ENCODE assay signal across 8 mouse cellular contexts in genomic region chr13:67844853-67845194, GRCm38 (mm10). TPM values are rescaled to one million over a fixed set of nuclear protein-coding genes. Genes with fewer than 3 reads are reported as not detected.
DNase-seq lines count a peak whose midpoint lies in the region; ATAC-seq and TF ChIP-seq lines count a peak whose summit lies in the region.
"Had no signal": no experiment of that assay in that cellular context is flagged by ENCODE, and none has a peak within 500 bp of the region (broad histone marks: within the 10 kb centered on the region; RNA-seq: fewer than 3 reads in every experiment).

No protein-coding gene starts in this region.

- no peak overlapping the region for H3K9ac ChIP-seq in lung, postnatal 0 days (replicated peaks; ENCODE audit: low read depth)
- peak overlapping the region; percentile 51 for H3K9ac ChIP-seq in forebrain, embryonic 13.5 days
- peak overlapping the region; percentile 25; the same call in 1 of the 2 replicates for H3K9ac ChIP-seq in limb, embryonic 14.5 days (ENCODE audit: low read depth, low read length, severe bottlenecking)
- H3K9ac ChIP-seq in stomach, embryonic 16.5 days (ENCODE audit: low read length): peak overlapping the region; percentile 74

- no peak for ATAC-seq in lung, postnatal 0 days
- ATAC-seq in forebrain, embryonic 13.5 days: peak; percentile 62
- ATAC-seq in limb, embryonic 14.5 days (ENCODE audit: low FRiP score, low read depth): no peak
- ATAC-seq in stomach, embryonic 16.5 days (ENCODE audit: insufficient read depth, low FRiP score): no peak; the same call in 1 of the 2 replicates

- 20% methylated on average over 8 of the region's 8 CpGs for WGBS in lung, postnatal 0 days
- WGBS in forebrain, embryonic 13.5 days: 15% methylated on average over 8 of the region's 8 CpGs
- 29% methylated on average over 8 of the region's 8 CpGs for WGBS in limb, embryonic 14.5 days
- WGBS in stomach, embryonic 16.5 days: 23% methylated on average over 8 of the region's 8 CpGs

- peaks cover 2% of the 10 kb centered on the region; the same call in 1 of the 2 replicates for H3K4me1 ChIP-seq in lung, postnatal 0 days (ENCODE audit: insufficient read depth, low read depth, low read length)
- peaks cover 4% of the 10 kb centered on the region; the same call in 1 of the 2 replicates for H3K4me1 ChIP-seq in forebrain, embryonic 13.5 days
- no peaks in the 10 kb centered on the region; the same call in 1 of the 2 replicates for H3K4me1 ChIP-seq in limb, embryonic 14.5 days (ENCODE audit: control insufficient read depth, insufficient read depth, low read length)
- peaks cover 6% of the 10 kb centered on the region; the same call in 1 of the 2 replicates for H3K4me1 ChIP-seq in stomach, embryonic 16.5 days (ENCODE audit: control insufficient read depth, insufficient read depth, low read length)

- TF ChIP-seq EP300 in lung, postnatal 0 days (IDR thresholded peaks at IDR 0.05): no peak

- H3K27ac ChIP-seq in lung, postnatal 0 days (ENCODE audit: low read length): no peak overlapping the region
- H3K27ac ChIP-seq in forebrain, embryonic 13.5 days: no peak overlapping the region
- H3K27ac ChIP-seq in limb, embryonic 14.5 days (replicated peaks; ENCODE audit: low read depth, low read length): no peak overlapping the region
- no peak overlapping the region for H3K27ac ChIP-seq in stomach, embryonic 16.5 days (ENCODE audit: low read length)

- DNase-seq in lung, postnatal 0 days (ENCODE audit: low spot score): no peak
- DNase-seq in lung, postnatal 4 days: no peak
- no peak for DNase-seq in limb, embryonic 14.5 days (ENCODE audit: low spot score)
- no peak for DNase-seq in natural killer cell, adult 2 months (ENCODE audit: low spot score in 2 of 2)
- DNase-seq in embryo, embryonic 11 days: no peak

- TF ChIP-seq CTCF in lung, postnatal 0 days (IDR thresholded peaks at IDR 0.05): no peak

- H3K9me3 ChIP-seq in lung, postnatal 0 days (ENCODE audit: low read length): no peaks in the 10 kb centered on the region
- H3K9me3 ChIP-seq in forebrain, embryonic 13.5 days (replicated peaks): no peaks in the 10 kb centered on the region
- H3K9me3 ChIP-seq in limb, embryonic 14.5 days (ENCODE audit: control insufficient read depth, low read length): no peaks in the 10 kb centered on the region
- no peaks in the 10 kb centered on the region for H3K9me3 ChIP-seq in stomach, embryonic 16.5 days (replicated peaks; ENCODE audit: control insufficient read depth, low read length)

- H3K27me3 ChIP-seq in lung, postnatal 0 days (replicated peaks; ENCODE audit: insufficient read depth, low read length): no peaks in the 10 kb centered on the region
- H3K27me3 ChIP-seq in forebrain, embryonic 13.5 days: no peaks in the 10 kb centered on the region
- H3K27me3 ChIP-seq in limb, embryonic 14.5 days (ENCODE audit: control insufficient read depth, insufficient read depth, low read length): no peaks in the 10 kb centered on the region
- H3K27me3 ChIP-seq in stomach, embryonic 16.5 days (ENCODE audit: control insufficient read depth, insufficient read depth, low read length): no peaks in the 10 kb centered on the region

- H3K36me3 ChIP-seq in lung, postnatal 0 days (ENCODE audit: insufficient read depth, low read length): no peaks in the 10 kb centered on the region
- no peaks in the 10 kb centered on the region for H3K36me3 ChIP-seq in forebrain, embryonic 13.5 days (ENCODE audit: poor library complexity, severe bottlenecking)
- no peaks in the 10 kb centered on the region for H3K36me3 ChIP-seq in limb, embryonic 14.5 days (ENCODE audit: control insufficient read depth, insufficient read depth, low read length)
- no peaks in the 10 kb centered on the region for H3K36me3 ChIP-seq in stomach, embryonic 16.5 days (ENCODE audit: control insufficient read depth, insufficient read depth, low read length)

- no peak for TF ChIP-seq POLR2A in limb, embryonic 14.5 days (IDR thresholded peaks at IDR 0.05; ENCODE audit: borderline replicate concordance, extremely low read depth, insufficient read depth, insufficient read length)

- H3K4me2 ChIP-seq in lung, postnatal 0 days (replicated peaks; ENCODE audit: low read depth, low read length): peak overlapping the region; percentile 56
- H3K4me2 ChIP-seq in forebrain, embryonic 13.5 days: peak overlapping the region; percentile 56
- peak overlapping the region; percentile 50 for H3K4me2 ChIP-seq in limb, embryonic 14.5 days (replicated peaks; ENCODE audit: low read depth, low read length, severe bottlenecking)
- peak overlapping the region; percentile 59 for H3K4me2 ChIP-seq in stomach, embryonic 16.5 days (ENCODE audit: low read depth, low read length)

- peak overlapping the region; percentile 31 for H3K4me3 ChIP-seq in lung, postnatal 0 days (ENCODE audit: low read depth, low read length)
- peak overlapping the region; percentile 39 for H3K4me3 ChIP-seq in forebrain, embryonic 13.5 days
- H3K4me3 ChIP-seq in limb, embryonic 14.5 days (replicated peaks; ENCODE audit: low read length): peak overlapping the region; percentile 36
- peak overlapping the region; percentile 43 for H3K4me3 ChIP-seq in stomach, embryonic 16.5 days (replicated peaks; ENCODE audit: low read length)

RNA-seq across cellular contexts. Expression of gene Gm10037, which starts 13.9 kb away (rescaled TPM):
- polyA plus RNA-seq in lung, postnatal 0 days (2015; fragmentation: Nextera tagmentation; extraction: Ambion mirVana): 2.7 and 3.7 TPM in 2 replicates
- 4.1 and 4.8 TPM in 2 replicates for polyA plus RNA-seq in forebrain, embryonic 13.5 days (2015; fragmentation: Nextera tagmentation; extraction: Ambion mirVana)
- 5.0 TPM in 2 replicates for polyA plus RNA-seq in limb, embryonic 14.5 days (2012; rRNA removed)
- 3.0 and 3.7 TPM in 2 replicates for polyA plus RNA-seq in limb, embryonic 14.5 days (2014; fragmentation: Nextera tagmentation; extraction: Ambion mirVana)
- polyA plus RNA-seq in stomach, embryonic 16.5 days (2015; fragmentation: Nextera tagmentation; extraction: Ambion mirVana): 2.3 and 3.0 TPM in 2 replicates

RNA-seq across cellular contexts. Expression of gene BC048507, which starts 18.3 kb away (rescaled TPM):
- not detected in 2 replicates for polyA plus RNA-seq in lung, postnatal 0 days (2015; fragmentation: Nextera tagmentation; extraction: Ambion mirVana)
- not detected in 2 replicates for polyA plus RNA-seq in forebrain, embryonic 13.5 days (2015; fragmentation: Nextera tagmentation; extraction: Ambion mirVana)
- not detected in 2 replicates for polyA plus RNA-seq in limb, embryonic 14.5 days (2012; rRNA removed)
- not detected in 2 replicates for polyA plus RNA-seq in limb, embryonic 14.5 days (2014; fragmentation: Nextera tagmentation; extraction: Ambion mirVana)
- not detected in 2 replicates for polyA plus RNA-seq in stomach, embryonic 16.5 days (2015; fragmentation: Nextera tagmentation; extraction: Ambion mirVana)
- polyA plus RNA-seq: large intestine, adult 2 months had no signal

RNA-seq across cellular contexts. Expression of gene Zfp273, which starts 31.3 kb away (rescaled TPM):
- 4.1 and 4.9 TPM in 2 replicates for polyA plus RNA-seq in lung, postnatal 0 days (2015; fragmentation: Nextera tagmentation; extraction: Ambion mirVana)
- polyA plus RNA-seq in forebrain, embryonic 13.5 days (2015; fragmentation: Nextera tagmentation; extraction: Ambion mirVana): 10.3 and 11.5 TPM in 2 replicates
- polyA plus RNA-seq in limb, embryonic 14.5 days (2012; rRNA removed): 3.4 and 4.1 TPM in 2 replicates
- 6.9 and 7.6 TPM in 2 replicates for polyA plus RNA-seq in limb, embryonic 14.5 days (2014; fragmentation: Nextera tagmentation; extraction: Ambion mirVana)
- 5.6 and 5.9 TPM in 2 replicates for polyA plus RNA-seq in stomach, embryonic 16.5 days (2015; fragmentation: Nextera tagmentation; extraction: Ambion mirVana)
